Mouse (Mus musculus): ENCODE measurements around the gene Dusp11.
"Not testable (repeated sequence)": the region's sequence is repeated elsewhere in the genome, so short reads cannot be mapped to it uniquely, and the experiment has no call there.

Gene Dusp11

DNA sequence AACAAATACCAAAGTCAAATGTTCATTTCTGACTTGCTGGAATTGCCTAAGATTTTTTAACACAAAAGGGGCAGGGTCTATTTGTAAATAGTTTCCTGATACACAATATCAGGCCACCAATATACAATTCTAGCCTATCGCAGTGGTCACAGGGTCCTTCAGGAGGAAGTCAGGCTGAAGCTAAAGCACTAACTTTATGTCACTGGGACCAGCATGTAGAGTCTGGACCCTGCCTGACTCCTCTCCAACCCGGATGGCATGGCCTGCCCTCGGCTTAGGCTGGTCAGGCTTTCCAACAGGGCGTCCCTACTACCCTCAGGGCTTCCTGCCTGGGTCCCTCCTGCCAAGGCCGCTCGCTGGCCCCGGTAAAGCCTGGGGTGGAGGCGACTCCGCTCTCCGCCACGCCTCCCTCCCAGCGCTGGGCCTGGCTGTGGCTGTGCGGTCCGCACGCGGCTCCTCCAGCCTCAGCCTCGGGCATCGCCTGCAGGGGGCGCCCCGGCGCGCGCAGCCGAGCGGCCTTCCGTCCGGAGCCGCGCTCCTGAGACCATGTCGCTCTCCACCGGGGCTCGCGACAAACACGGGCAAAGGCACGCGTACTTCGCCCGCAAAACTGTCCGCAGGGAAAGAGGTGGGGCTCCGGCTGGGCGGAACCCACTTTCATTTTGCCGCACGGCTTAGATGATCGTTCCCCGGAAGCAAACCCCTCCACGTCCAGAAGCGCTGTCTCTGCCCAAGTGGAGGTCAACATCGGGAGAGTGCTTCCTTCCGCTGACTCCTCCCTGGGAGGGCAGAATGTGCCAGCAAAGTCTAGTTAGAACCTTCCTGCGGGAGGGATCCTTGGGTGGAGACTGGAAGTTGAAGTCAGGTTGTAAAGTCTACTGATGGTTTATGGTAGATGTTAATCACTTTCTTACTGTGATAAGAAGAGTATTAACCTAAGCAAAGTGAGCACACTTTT is 24.7 kb downstream of the Dusp11 start:
- DNase-seq (ENCODE audit: low spot score in 2 of 2), result peak; percentile 84 to 85

DNA sequence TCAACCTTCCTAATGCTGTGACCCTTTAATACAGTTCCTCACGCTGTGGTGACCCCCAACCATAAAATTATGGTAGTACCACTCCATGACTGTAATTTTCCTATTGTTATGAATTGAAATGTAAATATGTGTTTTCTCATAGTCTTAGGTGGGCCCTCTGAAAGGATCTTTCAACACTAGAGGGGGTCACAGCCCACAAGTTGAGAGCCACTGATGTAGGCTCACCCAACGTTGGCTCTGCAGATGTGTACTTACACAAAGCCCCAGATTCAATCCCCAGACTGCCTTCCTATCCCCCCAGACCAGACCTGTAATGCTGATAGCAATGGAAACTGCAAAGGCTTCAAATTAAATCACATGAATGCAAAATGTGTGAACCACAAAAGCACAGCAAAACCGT is 25.8 kb downstream of the Dusp11 start:
- no peak for DNase-seq (ENCODE audit: low spot score in 2 of 2)

DNA sequence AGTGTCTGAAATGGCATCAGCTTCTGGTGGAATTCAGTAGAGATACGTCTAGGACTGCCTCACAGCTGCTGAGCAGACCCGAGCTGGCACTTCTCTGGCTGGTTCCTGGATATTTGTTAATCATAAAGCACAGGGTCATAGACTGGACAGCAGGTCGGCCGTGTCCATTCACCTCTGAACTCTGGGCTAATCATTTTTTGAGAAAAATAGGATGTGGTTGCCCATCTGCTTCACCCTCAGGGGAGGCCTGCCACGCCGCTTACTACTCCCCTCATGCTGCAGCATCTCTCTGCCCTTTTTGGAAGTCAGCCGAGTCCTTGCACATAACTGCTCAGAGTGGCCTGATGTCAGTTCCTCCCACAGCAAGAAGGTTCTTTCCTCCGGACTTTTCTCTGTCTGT is 27.4 kb downstream of the Dusp11 start:
- DNase-seq (ENCODE audit: low spot score in 2 of 2), result no peak

DNA sequence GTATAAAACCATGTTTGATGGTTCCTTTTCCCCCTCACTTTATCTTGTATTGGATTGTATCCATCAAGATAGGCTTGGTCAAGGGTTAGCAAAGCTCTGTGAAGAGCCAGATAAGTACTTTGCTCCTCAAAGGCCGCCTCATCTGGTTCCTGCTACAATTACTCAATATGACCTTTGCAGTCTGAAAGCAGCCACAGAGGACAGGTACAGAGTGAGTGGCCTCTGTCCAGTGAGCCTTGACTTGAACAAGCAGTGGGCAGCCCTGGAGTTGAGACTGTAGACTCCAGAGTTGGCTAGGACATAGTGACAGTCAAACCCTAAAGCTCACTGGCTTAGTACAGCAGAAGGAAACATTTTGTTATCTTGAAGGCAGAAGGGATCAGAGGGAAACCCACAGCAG is 32.2 kb downstream of the Dusp11 start:
- no peak for DNase-seq (ENCODE audit: low spot score in 2 of 2)

DNA sequence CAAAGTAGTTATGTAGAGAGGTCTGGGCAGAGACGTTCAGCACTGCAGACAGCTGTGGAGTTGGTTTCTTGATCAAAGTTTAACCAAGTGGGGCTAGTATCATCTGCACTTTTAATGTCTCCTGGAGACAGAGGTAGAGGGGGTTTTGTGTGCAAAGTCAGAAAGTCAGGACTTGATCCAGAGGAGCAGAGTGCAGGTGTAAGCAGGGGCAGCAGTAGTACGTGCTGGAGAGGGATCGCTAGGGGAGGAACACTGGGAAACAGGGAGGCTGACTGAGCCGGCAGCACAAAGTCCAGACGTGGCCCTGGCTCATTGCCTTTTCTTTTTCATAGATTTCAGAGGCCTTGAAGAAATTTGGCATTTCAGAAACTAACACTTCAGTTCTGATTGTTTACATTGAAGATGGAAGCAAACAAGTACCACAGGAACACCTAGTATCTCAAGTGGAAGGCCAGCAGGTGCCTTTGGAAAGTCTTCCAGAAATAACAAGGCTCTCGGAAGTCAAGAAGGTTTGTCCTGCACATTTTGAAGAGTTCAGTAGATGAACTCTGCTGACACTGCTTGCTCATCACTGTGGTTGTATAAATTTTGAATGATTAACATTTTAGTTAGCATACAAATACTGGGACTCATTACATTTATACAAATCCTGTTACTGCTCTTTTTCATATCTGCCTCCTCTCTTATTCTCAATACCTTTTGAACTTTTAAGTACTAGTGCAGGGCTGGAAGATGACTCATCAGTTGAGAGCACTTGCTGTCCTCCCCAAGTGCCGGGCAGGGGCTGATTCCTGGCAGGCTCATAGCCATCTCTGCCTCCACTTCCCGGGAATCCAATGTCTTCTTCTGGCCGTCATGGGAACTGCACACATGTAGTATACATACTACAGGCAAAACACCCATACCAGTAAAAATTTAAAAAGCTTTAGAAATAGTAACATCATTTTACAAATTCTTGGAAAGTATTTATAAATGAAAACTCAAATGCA is 33.7 kb downstream of the Dusp11 start:
- no peak for DNase-seq (ENCODE audit: low spot score in 2 of 2)

DNA sequence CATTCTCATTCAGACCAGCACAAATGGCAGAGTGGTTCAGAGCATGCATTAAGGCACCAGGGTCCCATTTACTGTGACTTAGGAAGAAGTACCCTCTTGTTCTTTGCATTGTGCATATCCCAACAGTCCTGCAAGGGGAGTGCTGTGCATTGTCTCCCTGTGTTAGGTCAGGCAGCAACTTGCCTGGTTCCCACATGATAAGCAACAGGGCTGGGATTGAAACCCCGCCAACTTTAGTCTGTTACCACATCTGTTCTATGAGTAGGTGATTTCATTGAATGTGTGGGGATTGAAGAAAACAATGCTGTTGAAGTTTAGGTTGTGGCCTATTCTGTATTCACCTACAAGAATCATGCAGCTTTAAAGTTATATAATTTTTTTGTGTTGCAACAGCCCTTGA is 34.8 kb downstream of the Dusp11 start:
- DNase-seq (ENCODE audit: low spot score in 2 of 2), result no peak

DNA sequence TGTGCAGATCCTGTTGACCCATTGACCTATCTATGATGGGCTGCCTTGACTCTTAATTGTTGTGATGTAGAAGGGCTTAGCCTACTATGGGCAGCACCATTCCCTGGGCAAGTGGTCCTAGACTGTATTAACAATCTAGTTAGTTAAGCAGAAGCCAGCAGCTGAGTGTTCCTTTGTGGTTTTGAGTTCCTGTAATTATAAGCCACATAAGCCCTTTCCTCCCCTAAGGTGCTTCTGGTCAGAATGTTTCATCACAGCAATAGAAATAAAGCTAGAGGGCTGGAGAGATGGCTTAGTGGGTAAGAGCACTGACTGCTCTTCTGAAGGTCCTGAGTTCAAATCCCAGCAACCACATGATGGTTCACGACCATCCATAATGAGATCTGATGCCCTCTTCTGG is 37.8 kb downstream of the Dusp11 start:
- DNase-seq (ENCODE audit: low spot score in 2 of 2), result no peak

DNA sequence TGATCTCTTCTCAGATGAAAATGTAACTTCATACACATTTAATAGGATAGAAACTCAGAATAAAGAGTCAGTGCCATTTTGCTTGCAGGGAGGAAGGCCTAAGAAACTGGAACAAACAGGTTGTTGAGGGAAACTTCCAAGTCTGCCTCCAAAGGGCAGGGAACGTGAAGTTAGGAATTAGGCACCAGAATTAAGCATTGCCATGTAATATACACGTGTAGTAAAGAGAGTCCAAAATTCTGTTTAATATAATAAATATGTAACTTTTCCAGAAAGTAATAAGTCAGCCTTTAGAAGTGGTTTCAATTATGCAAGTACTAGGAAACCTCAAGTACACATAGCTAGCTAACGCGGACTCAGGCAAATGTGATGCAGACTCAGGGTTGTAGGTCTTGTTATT is 42.1 kb downstream of the Dusp11 start:
- no peak for DNase-seq (ENCODE audit: low spot score in 2 of 2)

DNA sequence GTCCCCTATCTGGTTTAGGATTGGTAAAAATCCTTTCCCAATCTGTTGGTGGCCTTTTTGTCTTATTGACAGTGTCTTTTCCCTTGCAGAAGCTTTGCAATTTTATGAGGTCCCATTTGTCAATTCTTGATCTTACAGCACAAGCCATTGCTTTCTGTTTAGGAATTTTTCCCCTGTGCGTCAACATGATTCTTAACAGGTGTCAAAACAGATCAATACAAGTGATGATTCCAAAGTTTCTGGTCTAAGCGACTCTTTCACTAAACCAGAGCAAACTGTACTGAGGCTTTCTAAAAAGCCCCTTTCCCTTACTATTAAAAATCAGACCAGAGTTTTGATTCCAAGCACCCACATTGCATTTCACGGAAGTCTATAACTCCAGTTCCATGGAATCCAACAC is 43.1 kb downstream of the Dusp11 start:
- DNase-seq (ENCODE audit: low spot score in 2 of 2), result not testable (repeated sequence)

DNA sequence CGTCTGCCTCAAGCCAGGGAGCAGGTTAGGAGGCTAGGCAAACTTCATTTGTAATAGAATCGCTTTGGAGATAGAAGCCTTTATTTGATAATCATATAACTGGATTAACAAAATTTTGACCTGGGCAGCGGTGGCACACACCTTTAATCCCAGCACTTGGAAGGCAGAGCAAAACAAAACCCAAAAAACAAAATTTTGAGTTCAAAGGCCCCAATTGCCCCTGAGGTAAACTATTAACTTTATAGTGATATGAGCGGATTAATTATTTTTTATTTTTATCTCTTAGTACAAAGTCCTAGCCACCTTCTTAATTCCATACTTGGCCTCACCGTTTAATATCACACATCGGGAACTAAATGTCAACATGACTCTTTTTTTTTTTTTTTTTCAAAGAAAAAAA is 44.9 kb downstream of the Dusp11 start:
- DNase-seq (ENCODE audit: low spot score in 2 of 2), result no peak

DNA sequence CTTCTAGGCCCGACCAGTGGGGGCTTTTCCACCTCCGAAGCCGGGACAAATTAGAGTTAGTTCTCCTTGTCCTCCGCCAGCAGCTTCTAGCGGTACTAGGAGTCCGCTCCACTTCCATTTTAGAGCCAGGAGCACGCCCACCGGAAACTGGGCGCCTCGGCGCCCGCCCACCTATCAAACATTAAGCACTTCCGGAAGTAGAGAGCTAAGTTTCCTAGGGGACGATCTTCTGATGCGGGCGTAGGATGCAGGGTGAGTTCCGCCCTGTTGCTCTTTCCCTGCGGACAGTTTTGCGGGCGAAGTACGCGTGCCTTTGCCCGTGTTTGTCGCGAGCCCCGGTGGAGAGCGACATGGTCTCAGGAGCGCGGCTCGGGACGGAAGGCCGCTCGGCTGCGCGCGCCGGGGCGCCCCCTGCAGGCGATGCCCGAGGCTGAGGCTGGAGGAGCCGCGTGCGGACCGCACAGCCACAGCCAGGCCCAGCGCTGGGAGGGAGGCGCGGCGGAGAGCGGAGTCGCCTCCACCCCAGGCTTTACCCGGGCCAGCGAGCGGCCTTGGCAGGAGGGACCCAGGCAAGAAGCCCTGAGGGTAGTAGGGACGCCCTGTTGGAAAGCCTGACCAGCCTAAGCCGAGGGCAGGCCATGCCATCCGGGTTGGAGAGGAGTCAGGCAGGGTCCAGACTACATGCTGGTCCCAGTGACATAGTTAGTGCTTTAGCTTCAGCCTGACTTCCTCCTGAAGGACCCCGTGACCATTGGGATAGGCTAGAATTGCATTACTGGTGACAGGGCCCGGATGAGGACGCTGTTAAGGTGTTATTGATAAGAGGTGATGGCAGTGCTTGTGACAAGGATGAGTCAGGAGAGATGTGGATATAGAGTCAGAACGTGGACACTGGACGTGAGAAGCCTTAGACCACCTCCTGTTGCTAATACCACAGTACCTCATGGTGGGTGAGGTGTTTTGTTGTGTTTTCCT is 45.6 kb downstream of the Dusp11 start, which contains the start of gene Nat8f1:
Nat8f1 (minus strand) TSS at position 149 of the 975 bp plus-strand sequence.
- DNase-seq (ENCODE audit: low spot score in 2 of 2), result peak; percentile 87 to 90

DNA sequence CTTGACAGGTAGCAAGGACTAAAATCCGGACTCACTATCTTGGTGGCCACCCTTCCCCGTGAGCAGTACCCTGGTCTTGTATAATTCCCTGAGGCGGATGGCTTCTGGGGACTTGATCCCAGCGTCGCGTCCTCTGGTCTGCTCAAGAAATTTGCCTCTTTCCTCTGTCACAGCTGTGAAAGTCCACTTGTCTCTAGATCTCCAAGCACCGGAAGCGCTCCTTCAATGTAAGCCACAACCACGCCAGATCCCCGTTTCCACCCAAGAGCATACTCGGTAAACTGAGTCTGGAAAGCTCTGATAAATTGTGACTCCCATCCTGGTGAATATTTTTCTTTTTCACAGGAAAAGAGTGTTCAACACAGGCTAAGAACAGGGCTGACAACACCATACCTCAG is 46.3 kb downstream of the Dusp11 start:
- no peak for DNase-seq (ENCODE audit: low spot score in 2 of 2)

DNA sequence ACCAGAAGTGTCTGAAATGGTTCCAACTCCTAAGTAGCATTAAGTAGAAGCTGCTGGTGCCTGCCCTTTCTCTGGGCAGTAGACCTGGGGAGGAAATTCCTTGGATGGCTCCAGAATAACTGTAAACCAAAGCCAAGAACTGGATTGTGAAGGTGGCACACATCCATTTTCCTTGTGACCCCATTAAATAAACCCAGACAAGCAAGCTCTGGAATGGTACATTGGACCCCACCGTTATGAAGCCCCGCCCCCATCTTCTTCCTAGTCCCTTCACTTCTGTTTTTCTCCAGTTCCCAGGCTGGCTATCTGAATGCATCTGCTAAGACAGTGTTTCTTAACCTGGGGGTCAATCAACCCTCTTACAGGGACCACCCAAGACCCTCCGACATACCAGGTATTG is 49.9 kb downstream of the Dusp11 start, which contains the start of gene Tprkb:
Tprkb (plus strand) TSS at position 279 of the 400 bp plus-strand sequence.
- DNase-seq (ENCODE audit: low spot score in 2 of 2), result no peak

DNA sequence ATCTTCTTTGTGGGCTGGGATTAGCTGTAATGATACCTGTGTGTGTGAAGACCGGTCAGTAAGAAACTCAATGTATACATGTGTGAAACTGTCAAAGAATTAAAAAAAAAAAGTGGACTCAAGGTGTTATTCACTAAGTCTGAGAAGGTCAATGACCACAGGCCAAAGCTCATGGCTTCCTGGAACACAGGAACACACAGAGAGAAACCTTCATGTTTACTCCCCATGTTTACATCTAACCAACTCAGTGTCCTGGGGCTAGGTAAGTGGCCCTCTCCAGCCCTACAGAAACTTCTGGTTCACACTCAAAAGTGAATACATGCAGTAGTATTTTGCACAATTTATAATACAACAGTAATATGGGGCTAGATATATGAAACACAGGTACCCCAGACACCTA is 51.8 kb downstream of the Dusp11 start:
- DNase-seq (ENCODE audit: low spot score in 2 of 2), result no peak

DNA sequence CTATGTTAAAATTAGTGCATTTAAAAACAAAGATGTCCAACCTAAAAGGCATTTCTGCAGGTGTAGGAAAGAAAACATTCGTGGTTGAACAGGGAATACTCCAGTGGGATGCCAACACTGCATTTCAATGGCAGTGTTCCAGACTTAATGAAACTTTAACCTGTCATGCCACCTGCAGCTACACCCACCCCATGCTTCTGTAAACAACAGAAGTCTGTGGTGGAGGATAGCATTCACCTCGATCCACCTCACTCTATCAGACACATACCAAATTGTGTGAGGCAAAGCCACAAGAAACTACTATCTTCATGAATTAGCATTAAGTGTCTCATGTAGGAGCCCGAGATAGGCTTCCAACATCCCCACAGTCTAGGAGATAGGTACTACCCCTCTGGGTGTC is 53.1 kb downstream of the Dusp11 start:
- DNase-seq (ENCODE audit: low spot score in 2 of 2), result no peak

DNA sequence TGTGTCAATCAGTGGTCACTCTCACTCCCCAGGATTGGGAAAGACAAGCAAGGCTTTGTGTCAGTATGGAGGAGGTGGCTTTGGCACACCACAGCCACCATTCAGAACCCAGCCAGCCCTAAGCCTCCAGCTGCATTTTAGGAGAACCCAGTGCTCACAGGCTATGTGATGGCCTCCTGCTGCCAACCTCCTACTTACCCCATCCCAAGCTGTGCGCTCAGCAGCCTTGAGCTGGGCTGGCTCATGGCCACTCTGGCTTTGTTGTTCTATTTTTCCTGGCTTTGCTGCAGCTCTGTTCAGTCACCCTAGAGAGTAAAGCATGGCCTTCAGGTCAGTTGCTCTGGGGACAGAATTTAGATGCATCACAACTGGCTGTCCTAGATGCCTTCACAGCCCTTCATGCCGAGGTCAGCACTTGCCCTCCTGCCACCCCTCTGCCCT is 54.5 kb downstream of the Dusp11 start:
- DNase-seq (ENCODE audit: low spot score in 2 of 2), result peak in 1 of 2 experiments; percentile 11

DNA sequence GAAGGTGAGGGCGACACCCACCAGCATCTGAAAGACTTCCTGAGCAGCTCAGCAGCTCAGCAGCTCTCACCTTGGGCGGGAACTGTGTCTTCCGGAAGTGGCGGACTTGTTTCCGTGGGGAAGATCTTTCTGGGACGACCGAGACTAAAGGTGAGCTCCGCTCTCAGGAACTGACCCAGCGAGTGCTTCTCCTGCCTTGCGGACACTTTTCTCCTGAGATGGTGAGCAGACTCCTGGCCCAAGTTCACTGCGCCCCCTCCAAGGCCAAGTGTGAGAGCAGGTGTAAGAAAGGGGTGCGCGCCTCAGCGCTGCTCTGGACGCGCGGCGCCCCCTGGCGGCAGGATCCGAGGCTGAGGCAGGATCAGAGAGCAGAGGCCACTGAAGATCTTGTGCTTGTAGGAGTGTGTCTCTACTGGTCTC is 56.8 kb downstream of the Dusp11 start, which contains the start of gene Nat8f4:
Nat8f4 (minus strand) TSS at position 243 of the 420 bp plus-strand sequence.
- DNase-seq (ENCODE audit: low spot score in 2 of 2), result peak; percentile 70 to 75

DNA sequence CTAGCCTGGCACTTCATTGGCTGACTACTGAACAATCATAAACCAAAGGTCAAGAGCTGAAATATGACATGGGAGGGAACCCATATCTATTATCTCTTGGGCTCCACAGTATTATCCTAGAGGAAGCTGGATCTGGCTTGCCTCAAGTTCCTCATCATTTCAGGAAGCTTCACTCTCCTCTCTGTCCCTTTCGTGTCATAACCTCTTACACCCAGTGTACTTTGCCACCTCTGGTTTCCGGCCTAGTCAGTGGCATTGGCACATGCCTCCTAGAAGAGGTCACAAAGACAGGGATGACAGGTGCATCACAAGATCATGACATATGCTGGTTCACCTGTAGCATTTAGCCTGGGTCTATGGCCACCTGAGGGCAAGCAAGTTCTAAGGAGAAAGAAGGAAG is 59.2 kb downstream of the Dusp11 start:
- DNase-seq (ENCODE audit: low spot score in 2 of 2), result no peak

DNA sequence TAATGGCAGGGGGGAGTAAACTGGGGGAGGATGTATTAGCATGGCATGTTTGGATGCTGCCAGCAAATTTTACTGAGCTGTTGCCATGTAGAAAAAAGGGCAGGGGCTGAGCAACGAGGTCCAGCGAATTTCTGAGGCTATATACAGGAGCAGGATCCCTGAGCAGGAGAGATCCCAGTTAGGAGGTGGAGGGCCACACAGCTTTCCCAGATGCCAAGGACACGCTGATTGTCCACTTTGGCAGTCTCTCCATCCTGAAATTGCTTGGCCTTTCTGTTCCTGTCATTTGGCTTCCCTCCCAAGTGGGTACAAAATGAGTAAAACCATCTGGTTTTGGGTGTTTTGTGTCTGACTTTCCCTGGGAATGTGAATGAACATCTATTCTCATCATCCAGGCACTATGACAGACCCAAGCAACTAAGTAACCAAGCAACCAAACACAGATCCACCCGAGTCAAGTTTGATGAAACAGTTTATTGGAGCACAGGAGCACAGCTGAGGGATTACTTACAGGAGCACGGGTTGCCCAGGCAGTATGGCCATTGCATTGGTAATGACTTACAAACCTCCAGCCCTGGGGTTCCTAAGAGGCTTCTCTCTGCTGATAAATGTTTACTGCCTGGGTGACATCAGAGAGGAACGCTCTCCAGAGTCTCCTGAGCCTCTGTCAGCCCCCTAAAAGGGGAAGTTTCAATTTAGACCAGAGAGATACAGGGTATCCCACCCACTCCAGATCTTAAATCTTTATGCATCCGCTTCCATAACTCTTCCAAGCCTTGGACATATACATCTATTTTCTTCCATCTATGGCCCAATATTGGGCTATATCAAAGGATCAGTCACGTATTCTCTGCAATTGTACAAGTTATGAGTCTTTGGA is 62.6 kb downstream of the Dusp11 start:
- DNase-seq (ENCODE audit: low spot score in 2 of 2), result not testable (repeated sequence)

Measured in urinary bladder, postnatal 36 days (tissue).